Mouse (Mus musculus) cerebellum, postnatal 4 days (tissue): ENCODE data around the gene Samhd1.
"Not testable (repeated sequence)": the region's sequence is repeated elsewhere in the genome, so short reads cannot be mapped to it uniquely, and the experiment has no call there.

ENCODE experiments used
- DNase-seq, 2 experiments: peaks; one replicate each; pipeline ENCODE4 v3.0.0; 2022; ENCODE audit warnings: low spot score in 2 of 2, mixed read lengths in 1 of 2

The Samhd1 gene

GRCm38 (mm10) chr2:157135014-157135413, at the start of gene Samhd1:
Gene Samhd1, minus strand, starts transcription at chr2:157135265.
- DNase-seq, result peak; percentile 84

DNA sequence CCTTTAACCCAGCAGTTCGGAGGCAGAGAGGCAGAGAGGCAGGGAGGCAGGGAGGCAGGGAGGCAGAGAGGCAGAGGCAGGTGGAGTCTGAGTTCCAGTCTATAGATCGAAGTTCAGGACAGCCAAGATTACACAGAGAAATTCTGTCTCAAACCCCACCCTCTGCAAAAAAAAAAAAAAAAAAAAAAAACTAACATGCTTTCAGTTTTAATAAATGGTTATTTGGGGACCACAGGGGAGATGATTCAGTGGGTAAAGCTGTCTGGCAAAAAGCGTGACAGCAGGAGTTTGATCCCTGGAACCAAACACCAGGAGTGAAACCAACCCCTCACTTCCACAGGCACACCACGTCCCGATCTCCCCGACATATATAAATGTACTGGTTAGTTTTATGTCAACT, 43.1 kb upstream of the Samhd1 start:
- no peak for DNase-seq

- DNase-seq, result no peak
Measured at GRCm38 (mm10) chr2:157176248-157176647, 41.2 kb upstream of the Samhd1 start.

GRCm38 (mm10) chr2:157174416-157174815, 39.4 kb upstream of the Samhd1 start:
- DNase-seq, result no peak

GRCm38 (mm10) chr2:157173555-157173954, 38.5 kb upstream of the Samhd1 start:
- DNase-seq, result no peak

DNA sequence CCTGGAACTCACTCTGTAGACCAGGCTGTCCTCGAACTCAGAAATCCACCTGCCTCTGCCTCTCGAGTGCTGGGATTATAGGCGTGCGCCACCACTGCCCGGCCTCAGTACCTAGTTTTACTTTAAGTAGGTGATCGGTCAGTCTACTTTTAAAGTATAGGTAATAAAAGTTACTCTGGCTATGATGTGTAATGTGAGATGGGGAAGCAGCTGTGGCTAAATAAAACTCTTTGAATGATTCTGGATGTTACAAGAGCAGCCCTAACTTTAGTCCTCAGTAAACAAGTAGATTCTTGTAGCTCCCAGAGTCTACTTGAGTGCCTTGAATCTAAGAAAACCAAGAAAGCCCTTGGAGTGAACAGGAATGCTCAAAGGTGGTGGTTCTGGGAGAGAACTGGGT, 37.9 kb upstream of the Samhd1 start:
- no peak for DNase-seq

DNA sequence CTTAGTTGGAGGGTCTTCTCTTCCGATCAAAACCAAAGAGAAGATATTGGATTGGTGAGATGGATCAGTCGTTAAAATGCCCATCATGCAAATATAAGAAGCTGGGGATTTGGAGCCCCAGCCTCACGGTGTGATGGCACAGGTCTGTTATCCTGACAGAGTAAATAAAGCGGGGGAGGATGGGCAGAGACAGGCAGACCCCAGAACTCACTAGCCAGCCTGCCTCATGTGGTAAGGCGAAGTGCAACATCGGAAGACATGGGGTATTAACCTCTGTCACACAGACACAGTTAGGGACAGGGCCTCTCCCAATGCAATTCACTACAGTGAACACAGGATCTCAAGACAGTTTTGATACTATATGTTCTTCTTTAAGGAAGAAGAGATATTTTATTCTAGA, 35.6 kb upstream of the Samhd1 start:
- DNase-seq, result no peak

DNA sequence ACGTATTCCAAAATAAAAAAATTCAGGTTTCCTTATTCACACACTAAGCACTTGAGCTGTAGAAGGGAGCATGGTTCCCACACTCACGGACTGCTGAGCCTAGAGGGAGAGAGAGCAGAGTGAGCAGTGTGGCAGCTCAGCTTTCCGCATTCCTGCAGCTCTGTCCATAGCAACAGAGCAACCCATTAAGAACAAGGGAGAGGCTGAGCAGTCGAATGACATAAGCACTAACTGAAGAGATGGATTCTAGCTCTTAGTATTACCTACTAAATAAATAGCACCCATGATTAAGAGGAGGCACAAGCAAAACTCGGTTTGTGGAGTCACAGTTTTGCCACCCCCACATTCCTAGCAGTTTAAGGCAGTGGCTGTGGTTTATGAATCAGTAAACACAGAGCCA, 35.1 kb upstream of the Samhd1 start:
- DNase-seq, result no peak

- no peak for DNase-seq
Measured at GRCm38 (mm10) chr2:157166371-157167080, 31.5 kb upstream of the Samhd1 start.

- not testable (repeated sequence) for DNase-seq
Measured at GRCm38 (mm10) chr2:157165312-157166224, 30.5 kb upstream of the Samhd1 start.

DNA sequence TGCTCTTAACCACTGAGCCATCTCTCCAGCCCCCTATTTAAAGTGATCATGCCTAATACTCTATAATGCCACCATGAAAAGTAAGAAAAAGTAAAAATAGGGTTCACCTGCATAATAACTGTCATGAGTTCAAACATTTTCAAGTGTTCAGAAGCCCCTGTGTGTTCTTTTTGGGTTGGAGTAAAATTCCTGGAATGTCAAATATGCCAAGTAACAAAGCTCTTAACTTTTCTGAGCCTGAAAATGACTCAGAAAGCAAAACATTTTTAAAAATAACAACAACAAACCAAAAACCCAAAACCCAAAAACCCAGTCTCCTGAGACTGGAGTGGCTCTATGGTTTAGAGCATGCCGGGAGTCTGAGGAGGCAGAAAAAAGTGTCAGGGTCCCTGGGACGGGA, 29.0 kb upstream of the Samhd1 start:
- DNase-seq, result no peak

DNA sequence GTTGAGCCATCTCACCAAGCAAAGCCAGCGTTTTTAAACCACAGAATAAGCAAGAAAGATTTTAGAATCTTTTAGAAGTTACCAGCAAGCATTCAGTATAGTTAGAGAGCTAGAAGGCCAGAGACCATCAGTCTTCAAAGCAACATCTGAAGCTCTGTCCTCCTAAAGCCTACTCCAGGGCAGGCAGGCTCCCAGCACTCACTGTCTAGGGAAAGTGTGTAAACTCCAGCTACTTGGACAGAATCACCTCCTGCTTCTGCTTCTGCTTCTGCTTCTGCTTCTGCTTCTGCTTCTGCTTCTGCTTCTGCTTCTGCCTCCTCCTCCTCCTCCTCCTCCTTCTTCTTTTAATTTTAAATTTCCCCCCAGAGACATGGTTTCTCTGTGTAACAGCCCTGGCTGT, 21.0 kb upstream of the Samhd1 start:
- no peak for DNase-seq

GRCm38 (mm10) chr2:157153235-157153634, 18.2 kb upstream of the Samhd1 start:
- no peak for DNase-seq

GRCm38 (mm10) chr2:157148417-157148816, 13.4 kb upstream of the Samhd1 start:
- DNase-seq, result no peak

GRCm38 (mm10) chr2:157147397-157148020, 12.4 kb upstream of the Samhd1 start:
- no peak for DNase-seq

GRCm38 (mm10) chr2:157145173-157145572, 10.1 kb upstream of the Samhd1 start:
- no peak for DNase-seq

- no peak for DNase-seq
Measured at GRCm38 (mm10) chr2:157144132-157144531, 9.1 kb upstream of the Samhd1 start.

DNA sequence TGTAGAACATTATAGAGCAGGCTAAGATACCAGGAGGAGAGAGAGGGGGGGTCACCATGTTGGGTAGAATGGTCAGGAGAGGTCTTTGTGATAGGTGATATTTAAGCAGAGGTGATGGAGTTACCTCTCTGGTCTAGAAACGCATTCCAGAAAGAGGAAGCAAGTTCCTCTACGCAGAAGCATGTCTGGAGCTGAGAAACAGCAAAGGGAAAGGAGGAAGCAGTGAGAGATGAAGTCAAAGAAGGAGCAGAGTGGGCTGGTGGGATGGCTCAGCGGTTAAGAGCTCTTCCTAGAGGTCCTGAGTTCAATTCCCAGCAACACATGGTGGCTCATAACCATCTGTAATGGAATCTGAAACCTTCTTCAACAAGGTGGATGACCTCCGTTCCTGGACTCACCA, 6.9 kb upstream of the Samhd1 start:
- no peak for DNase-seq

DNA sequence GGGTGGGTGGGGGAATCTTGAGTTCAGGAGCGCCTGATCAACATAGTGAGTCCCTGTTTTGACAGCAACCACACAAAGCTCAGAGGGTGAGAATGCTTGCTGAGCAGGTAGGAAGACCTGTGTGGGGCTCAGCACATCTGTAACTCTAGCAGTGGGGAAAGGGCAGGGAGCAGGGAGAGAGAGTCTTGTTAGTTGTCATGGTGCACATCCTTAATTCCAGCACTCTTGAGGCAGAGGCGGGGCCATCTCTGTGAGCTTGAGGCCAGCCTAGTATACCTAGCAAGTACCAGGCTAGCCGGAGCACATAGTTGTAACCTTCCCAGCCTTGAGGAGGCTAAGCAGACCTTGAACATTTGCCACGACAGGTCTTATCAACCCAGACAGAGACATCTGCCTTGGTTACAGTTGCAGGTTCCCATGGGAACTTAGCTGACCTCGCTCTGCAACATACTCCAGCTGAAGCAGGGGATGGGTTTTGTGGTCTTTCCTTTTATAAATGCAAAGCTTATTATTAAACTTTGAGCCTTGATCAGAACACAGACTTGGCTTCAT, 4.3 kb upstream of the Samhd1 start:
- DNase-seq, result no peak

DNA sequence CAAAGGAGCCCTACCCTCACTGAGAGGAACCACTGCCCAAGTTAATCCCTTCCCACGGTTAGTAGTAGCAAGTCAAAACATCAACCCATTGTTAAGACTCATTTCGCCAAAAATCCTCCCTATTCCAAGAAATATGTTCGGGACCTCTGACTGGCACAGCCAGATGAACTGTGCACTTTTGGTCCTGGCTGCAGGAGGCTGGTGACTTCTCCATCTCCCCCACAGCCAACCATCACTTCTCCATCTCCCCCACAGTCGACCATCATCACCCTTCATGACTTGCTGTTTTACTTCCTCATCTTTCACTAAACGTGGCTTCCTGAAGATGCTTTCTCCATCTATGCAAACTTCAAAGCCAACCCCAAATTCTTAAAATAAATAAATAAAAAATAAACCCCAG, 3.7 kb upstream of the Samhd1 start:
- no peak for DNase-seq

- DNase-seq, result no peak
Measured at GRCm38 (mm10) chr2:157137959-157138731, 3.1 kb upstream of the Samhd1 start.
